Mouse (Mus musculus) kidney, postnatal 14 days (tissue): ENCODE measurements around the gene Acat2.
"Not testable (repeated sequence)": the region's sequence is repeated elsewhere in the genome, so short reads cannot be mapped to it uniquely, and the experiment has no call there.

ENCODE experiments used
- DNase-seq: peaks from one replicate; pipeline ENCODE4 v3.0.0; 2022; ENCODE audit warnings: mixed read lengths

Gene Acat2

GRCm38 (mm10) chr17:12905810-12906209 is 54.7 kb downstream of the Acat2 start:
- no peak for DNase-seq

GRCm38 (mm10) chr17:12904349-12904748 is 56.2 kb downstream of the Acat2 start:
- DNase-seq: no peak

GRCm38 (mm10) chr17:12903372-12904333 is 56.9 kb downstream of the Acat2 start:
- no peak for DNase-seq

- no peak for DNase-seq
Measured at GRCm38 (mm10) chr17:12902291-12902690, 58.3 kb downstream of the Acat2 start.

- DNase-seq: not testable (repeated sequence)
Measured at GRCm38 (mm10) chr17:12898607-12899006, 61.9 kb downstream of the Acat2 start.

GRCm38 (mm10) chr17:12897674-12898073 is 62.9 kb downstream of the Acat2 start:
- DNase-seq: no peak
